Mouse (Mus musculus) intestine, embryonic 14.5 days (tissue): ENCODE results near the gene Ak3. TPM values are rescaled to one million over a fixed set of nuclear protein-coding genes. Genes with fewer than 3 reads are reported as not detected.

Source experiments
- ATAC-seq: fragments of 200-750 bp; cut with Nextera tagmentation; replicated peaks from 2 replicates; pipeline ENCODE4 v1.8.0; 2017; ENCODE audit warnings: low read depth, moderate number of reproducible peaks, moderate TSS enrichment, moderate library complexity; ENCODE audit not compliant: low FRiP score, low TSS enrichment
- DNase-seq: peaks from one replicate; pipeline ENCODE4 v3.0.0-alpha.2; 2018; ENCODE audit warnings: low spot score
- H3K27ac ChIP-seq: fragments of 300-500 bp; sonication (generic); 2 replicates; pipeline ENCODE4 v1.5.1; 2014; ENCODE audit warnings: low read depth, mild to moderate bottlenecking, control low read depth
- H3K27me3 ChIP-seq: fragments of 300-500 bp; sonication (generic); replicated peaks from 2 replicates; pipeline ENCODE4 v1.6.1; 2014; ENCODE audit warnings: low read length, control low read depth; ENCODE audit not compliant: control insufficient read depth, insufficient read depth
- H3K36me3 ChIP-seq: fragments of 300-500 bp; sonication (generic); 2 replicates; pipeline ENCODE4 v1.6.1; 2014; ENCODE audit warnings: low read length, control low read depth; ENCODE audit not compliant: control insufficient read depth, insufficient read depth
- H3K4me1 ChIP-seq: fragments of 300-500 bp; sonication (generic); replicated peaks from 2 replicates; pipeline ENCODE4 v1.6.1; 2014; ENCODE audit warnings: low read length, control low read depth, mixed read lengths; ENCODE audit not compliant: control insufficient read depth, insufficient read depth
- H3K4me2 ChIP-seq: fragments of 300-500 bp; sonication (generic); 2 replicates; pipeline ENCODE4 v1.6.1; 2014; ENCODE audit warnings: low read length
- H3K4me3 ChIP-seq: fragments of 300-500 bp; sonication (generic); 2 replicates; pipeline ENCODE4 v1.5.1; 2014; ENCODE audit warnings: low read depth, low read length, control low read depth, mixed read lengths
- H3K9ac ChIP-seq: fragments of 300-500 bp; sonication (generic); 2 replicates; pipeline ENCODE4 v1.6.1; 2014; ENCODE audit warnings: mild to moderate bottlenecking, low read length
- H3K9me3 ChIP-seq: fragments of 300-500 bp; sonication (generic); 2 replicates; pipeline ENCODE4 v1.6.1; 2016; ENCODE audit warnings: low read length, control low read depth; ENCODE audit not compliant: control insufficient read depth
- WGBS: fragments of 180-500 bp; shearing (Covaris S2); extraction: QIAGEN DNeasy Blood & Tissue Kit; methylation state at CpG from one replicate; pipeline ENCODE4 v1.1.7; 2014; 5-methylcytosine and 5-hydroxymethylcytosine counted together
- polyA plus RNA-seq: library from polyadenylated mRNA; unstranded; fragments of >200 nt; fragmentation: Nextera tagmentation; extraction: Ambion mirVana; gene quantifications from 2 replicates; pipeline ENCODE4 v1.2.1, GENCODE M21; 2014

The Ak3 gene
- polyA plus RNA-seq, result 86.5 and 88.3 TPM in 2 replicates

- Histone ChIP-seq H3K9me3 (no peaks in the 10 kb centered on the region), H3K4me2 (peak within 1 kb of the TSS; percentile 70), H3K27me3 (no peaks in the 10 kb centered on the region), H3K27ac (peak within 1 kb of the TSS; percentile 66), H3K9ac (peak within 1 kb of the TSS; percentile 94), H3K36me3 (no peaks in the 10 kb centered on the region), H3K4me3 (peak within 1 kb of the TSS; percentile 96), H3K4me1 (peaks cover 17% of the 10 kb centered on the region)
- WGBS, result under 1% methylated on average over 63 of the region's 68 CpGs
- ATAC-seq (peak; percentile 84), DNase-seq (peak; percentile 85)
Measured at GRCm38 (mm10) chr19:29047334-29048170, at the start of gene Ak3. Gene Ak3, minus strand, starts transcription at chr19:29047961.

GRCm38 (mm10) chr19:29092194-29092593, 44.4 kb upstream of the Ak3 start:
- H3K9ac ChIP-seq, result no peak overlapping the region
- ATAC-seq (no peak), DNase-seq (no peak)
- no peak overlapping the region for H3K27ac ChIP-seq
- no peaks in the 10 kb centered on the region for H3K36me3 ChIP-seq
- H3K4me2 ChIP-seq, result no peak overlapping the region
- no peaks in the 10 kb centered on the region for H3K9me3 ChIP-seq
- H3K4me3 ChIP-seq, result no peak overlapping the region
- 0 out of 2 replicates have a peak, but pooled peaks cover 6% of the 10 kb centered on the region for H3K4me1 ChIP-seq
- H3K27me3 ChIP-seq, result no peaks in the 10 kb centered on the region

- no peak overlapping the region for H3K4me2 ChIP-seq
- no peak overlapping the region for H3K4me3 ChIP-seq
- ATAC-seq (no peak), DNase-seq (no peak)
- H3K27ac ChIP-seq, result no peak overlapping the region
- 82% methylated on average over 6 of the region's 6 CpGs for WGBS
- H3K4me1 ChIP-seq, result 0 out of 2 replicates have a peak, but pooled peaks cover 6% of the 10 kb centered on the region
- no peaks in the 10 kb centered on the region for H3K36me3 ChIP-seq
- H3K9ac ChIP-seq, result no peak overlapping the region
- H3K27me3 ChIP-seq, result no peaks in the 10 kb centered on the region
- H3K9me3 ChIP-seq, result peaks cover under 1% of the 10 kb centered on the region; the same call in 1 of the 2 replicates
Measured at GRCm38 (mm10) chr19:29088628-29089027, 40.9 kb upstream of the Ak3 start.

GRCm38 (mm10) chr19:29074802-29075201, 27.0 kb upstream of the Ak3 start:
- Histone ChIP-seq H3K27me3 (no peaks in the 10 kb centered on the region), H3K27ac (no peak overlapping the region), H3K4me1 (peaks cover 3% of the 10 kb centered on the region; the same call in 1 of the 2 replicates), H3K4me2 (no peak overlapping the region), H3K9me3 (no peaks in the 10 kb centered on the region), H3K36me3 (no peaks in the 10 kb centered on the region), H3K9ac (no peak overlapping the region), H3K4me3 (no peak overlapping the region)
- ATAC-seq (no peak), DNase-seq (no peak)
- 59% methylated on average over 6 of the region's 6 CpGs for WGBS

DNA sequence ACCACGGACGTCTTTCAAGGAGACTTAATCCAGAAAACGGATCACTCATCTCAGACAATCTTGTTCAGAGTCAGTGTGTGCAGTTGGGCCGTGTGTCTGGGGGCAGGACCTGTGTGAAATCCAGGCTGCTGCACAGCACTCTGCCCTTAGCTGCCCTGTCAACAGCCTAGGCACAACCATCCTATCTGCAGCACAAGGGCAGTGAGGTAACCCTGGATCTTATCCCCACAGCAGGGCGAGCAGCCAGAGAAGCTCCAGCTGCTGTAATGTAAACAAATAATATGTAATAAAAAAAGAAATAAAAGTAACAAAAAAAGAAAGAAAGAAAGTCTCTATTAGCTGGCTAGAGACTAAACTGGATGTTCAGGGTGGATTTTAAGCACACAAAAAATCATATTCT, 21.4 kb upstream of the Ak3 start:
- WGBS, result 43% methylated on average over 5 of the region's 5 CpGs
- ATAC-seq (no peak), DNase-seq (no peak)
- peaks cover 11% of the 10 kb centered on the region for H3K4me1 ChIP-seq
- no peak overlapping the region for H3K4me3 ChIP-seq
- no peak overlapping the region for H3K27ac ChIP-seq
- no peak overlapping the region for H3K9ac ChIP-seq
- H3K4me2 ChIP-seq, result no peak overlapping the region; the same call in 1 of the 2 replicates
- H3K9me3 ChIP-seq, result no peaks in the 10 kb centered on the region
- H3K36me3 ChIP-seq, result no peaks in the 10 kb centered on the region
- no peaks in the 10 kb centered on the region for H3K27me3 ChIP-seq

DNA sequence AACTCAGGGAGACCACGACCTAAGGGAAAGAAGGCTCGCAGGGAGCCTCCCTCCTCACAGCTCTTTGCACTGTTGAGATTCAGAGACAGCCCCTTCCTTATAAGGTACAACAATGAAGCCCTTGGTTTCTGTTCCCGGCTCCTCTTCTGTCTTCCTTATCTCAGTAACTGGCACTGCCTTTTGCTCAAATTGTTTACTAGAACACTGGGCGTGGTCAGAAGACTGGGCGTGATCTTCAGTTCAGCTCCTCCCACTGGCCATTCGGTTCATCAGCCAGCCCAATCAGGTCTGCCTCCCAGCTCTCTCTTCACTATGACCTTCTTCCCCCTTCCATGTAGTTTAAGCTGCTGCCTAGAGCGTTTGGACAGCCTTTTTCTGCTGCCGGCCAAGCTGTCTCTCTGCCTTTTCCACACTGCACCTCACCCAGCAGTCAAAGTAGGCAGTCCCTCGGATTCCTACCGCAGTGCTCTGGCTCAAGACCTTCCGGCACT, 19.3 kb upstream of the Ak3 start:
- DNase-seq (no peak), ATAC-seq (peak; percentile 46; the same call in 1 of the 2 replicates)
- Histone ChIP-seq H3K9me3 (no peaks in the 10 kb centered on the region), H3K36me3 (no peaks in the 10 kb centered on the region), H3K4me2 (peak overlapping the region; percentile 16), H3K4me1 (peaks cover 11% of the 10 kb centered on the region), H3K27me3 (no peaks in the 10 kb centered on the region), H3K4me3 (peak overlapping the region; percentile 6; the same call in 1 of the 2 replicates), H3K9ac (no peak overlapping the region), H3K27ac (peak overlapping the region; percentile 30)
- 14% methylated on average over 11 of the region's 11 CpGs for WGBS

DNA sequence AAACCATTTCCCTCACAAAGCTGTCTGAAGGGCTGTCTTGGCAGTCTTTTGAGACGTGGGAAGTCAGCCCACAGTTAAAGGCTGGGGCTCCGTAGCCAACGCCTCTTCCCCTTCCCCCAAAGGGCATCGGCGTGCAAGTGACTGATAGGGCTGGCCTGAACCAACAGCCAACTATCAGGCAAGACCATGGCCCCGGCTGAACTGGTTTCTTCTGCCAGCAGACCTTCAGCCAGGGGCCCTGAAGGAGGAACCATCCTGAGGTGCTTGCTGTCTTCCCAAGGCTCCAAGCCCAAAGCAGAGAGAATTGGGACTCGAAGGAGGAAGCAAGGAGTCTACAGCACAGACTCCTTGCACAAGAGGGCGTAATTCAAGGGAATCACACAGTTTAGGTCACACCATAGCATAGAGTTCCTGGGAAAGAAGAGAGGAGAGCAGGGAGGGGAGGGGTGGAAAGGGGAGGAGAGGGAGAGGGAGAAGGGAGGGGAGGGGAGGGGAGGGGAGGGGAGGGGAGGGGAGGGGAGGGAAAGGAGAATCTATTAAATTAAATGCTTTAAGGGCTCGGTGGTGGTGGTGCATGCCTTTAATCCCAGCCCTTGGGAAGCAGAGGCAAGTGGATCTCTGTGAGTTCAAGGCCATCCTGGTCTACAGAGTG, 16.8 kb upstream of the Ak3 start:
- H3K4me2 ChIP-seq, result peak overlapping the region; percentile 22
- no peak overlapping the region for H3K4me3 ChIP-seq
- DNase-seq, result no peak
- no peak overlapping the region for H3K27ac ChIP-seq
- peak; percentile 7; the same call in 1 of the 2 replicates for ATAC-seq
- no peaks in the 10 kb centered on the region for H3K9me3 ChIP-seq
- no peaks in the 10 kb centered on the region for H3K36me3 ChIP-seq
- H3K27me3 ChIP-seq, result no peaks in the 10 kb centered on the region
- H3K9ac ChIP-seq, result no peak overlapping the region
- peaks cover 8% of the 10 kb centered on the region for H3K4me1 ChIP-seq
- WGBS, result 68% methylated on average over 9 of the region's 9 CpGs

DNA sequence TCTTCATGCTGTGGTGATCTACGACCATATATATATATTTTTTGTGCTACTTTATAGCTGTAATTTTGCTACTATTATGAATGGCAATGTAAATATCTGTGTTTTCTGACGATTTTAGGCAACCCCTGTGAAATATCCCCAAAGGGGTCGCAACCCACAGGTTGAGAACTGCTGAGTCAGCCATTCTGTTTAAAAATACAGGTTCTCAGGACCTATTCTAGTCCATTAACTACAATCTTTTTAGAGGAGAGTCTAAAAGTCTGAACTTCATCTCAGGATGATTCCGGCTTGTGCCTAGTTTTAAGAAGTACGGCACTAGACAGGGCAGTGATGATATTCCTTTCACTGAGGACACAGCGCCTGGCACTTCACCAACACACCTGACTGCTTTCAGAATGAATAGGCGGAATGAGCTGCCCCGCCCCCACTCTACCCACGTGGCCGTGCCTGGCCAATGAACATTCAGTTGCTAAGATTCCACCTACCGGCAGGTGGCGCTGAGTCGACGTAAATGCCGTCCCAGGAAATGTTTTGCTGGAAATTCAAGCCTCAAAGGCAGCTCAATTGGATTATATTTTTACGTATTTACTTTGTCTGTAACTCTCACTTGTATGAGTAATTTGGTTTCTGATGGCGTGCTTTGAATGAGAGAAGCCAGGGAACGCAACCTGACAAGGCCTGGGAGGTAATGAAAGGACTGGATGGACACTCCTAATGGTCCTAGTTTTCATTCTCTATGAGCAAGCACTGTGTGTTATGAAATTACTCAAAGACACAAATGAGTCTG, 16.0 kb upstream of the Ak3 start:
- Histone ChIP-seq H3K9me3 (no peaks in the 10 kb centered on the region), H3K36me3 (no peaks in the 10 kb centered on the region), H3K4me3 (no peak overlapping the region), H3K4me2 (peak overlapping the region; percentile 38), H3K27ac (no peak overlapping the region), H3K9ac (no peak overlapping the region), H3K4me1 (peaks cover 3% of the 10 kb centered on the region; the same call in 1 of the 2 replicates), H3K27me3 (no peaks in the 10 kb centered on the region)
- WGBS, result 18% methylated on average over 18 of the region's 18 CpGs
- ATAC-seq (peak; percentile 58; the same call in 1 of the 2 replicates), DNase-seq (peak; percentile 98)
